Mouse (Mus musculus) hindbrain, embryonic 12.5 days (tissue): ENCODE measurements around the gene Parp16. TPM values are rescaled to one million over a fixed set of nuclear protein-coding genes. Genes with fewer than 3 reads are reported as not detected.

Experiments used
- ATAC-seq: fragments of 200-750 bp; cut with Nextera tagmentation; 2 replicates; pipeline ENCODE4 v1.8.0; 2017; ENCODE audit warnings: moderate TSS enrichment; ENCODE audit not compliant: low FRiP score
- H3K27ac ChIP-seq: fragments of 300-500 bp; sonication (generic); 2 replicates; pipeline ENCODE4 v1.5.1; 2016; ENCODE audit warnings: mild to moderate bottlenecking
- H3K27me3 ChIP-seq: fragments of 300-500 bp; sonication (generic); 2 replicates; pipeline ENCODE4 v1.6.1; 2016; ENCODE audit warnings: mild to moderate bottlenecking
- H3K36me3 ChIP-seq: fragments of 300-500 bp; sonication (generic); 2 replicates; pipeline ENCODE4 v1.6.1; 2016; ENCODE audit warnings: mild to moderate bottlenecking
- H3K4me1 ChIP-seq: fragments of 300-500 bp; sonication (generic); 2 replicates; pipeline ENCODE4 v1.6.1; 2016
- H3K4me2 ChIP-seq: fragments of 300-500 bp; sonication (generic); replicated peaks from 2 replicates; pipeline ENCODE4 v1.6.1; 2016; ENCODE audit warnings: mild to moderate bottlenecking
- H3K4me3 ChIP-seq: fragments of 300-500 bp; sonication (generic); 2 replicates; pipeline ENCODE4 v1.5.1; 2016; ENCODE audit warnings: mild to moderate bottlenecking
- H3K9ac ChIP-seq: fragments of 300-500 bp; sonication (generic); 2 replicates; pipeline ENCODE4 v1.6.1; 2016; ENCODE audit warnings: mild to moderate bottlenecking, moderate library complexity
- H3K9me3 ChIP-seq: fragments of 300-500 bp; sonication (generic); replicated peaks from 2 replicates; pipeline ENCODE4 v1.6.1; 2016; ENCODE audit warnings: mild to moderate bottlenecking
- WGBS: fragments of 180-500 bp; shearing (Covaris S2); methylation state at CpG from one replicate; pipeline ENCODE4 v1.1.7; 2016; 5-methylcytosine and 5-hydroxymethylcytosine counted together
- polyA plus RNA-seq: library from polyadenylated mRNA; unstranded; fragments of >200 nt; fragmentation: Nextera tagmentation; extraction: Ambion mirVana; gene quantifications from 2 replicates; pipeline ENCODE4 v1.2.1, GENCODE M21; 2016

Parp16 gene
- polyA plus RNA-seq, 1 experiment from 2014 or later = 5.8 TPM

DNA sequence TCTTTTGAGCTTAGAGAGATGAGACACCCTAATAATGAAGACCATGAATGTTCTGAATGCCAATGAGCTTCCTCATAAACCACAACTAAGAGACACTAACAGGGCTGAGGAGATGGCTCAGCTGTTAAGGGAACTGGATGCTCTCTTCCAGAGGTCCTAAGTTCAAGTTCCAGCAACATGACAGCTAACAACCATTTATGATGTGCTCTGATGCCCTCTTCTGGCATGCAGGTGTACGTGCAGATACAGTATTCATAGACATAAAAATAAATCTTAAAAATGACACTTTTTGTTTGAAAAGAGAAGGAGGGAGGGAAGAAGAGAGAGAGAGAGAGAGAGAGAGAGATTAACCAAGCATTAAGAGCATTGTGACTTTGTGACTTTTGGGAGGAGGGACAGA lies 30.3 kb upstream of the Parp16 start:
- Histone ChIP-seq H3K4me1 (peaks cover 81% of the 10 kb centered on the region), H3K4me3 (no peak overlapping the region), H3K27ac (no peak overlapping the region), H3K9ac (no peak overlapping the region), H3K9me3 (no peaks in the 10 kb centered on the region), H3K36me3 (peaks cover 3% of the 10 kb centered on the region; the same call in 1 of the 2 replicates), H3K4me2 (no peak overlapping the region), H3K27me3 (no peaks in the 10 kb centered on the region)
- WGBS = 21% methylated on average over 1 of the region's 1 CpGs
- no peak for ATAC-seq

DNA sequence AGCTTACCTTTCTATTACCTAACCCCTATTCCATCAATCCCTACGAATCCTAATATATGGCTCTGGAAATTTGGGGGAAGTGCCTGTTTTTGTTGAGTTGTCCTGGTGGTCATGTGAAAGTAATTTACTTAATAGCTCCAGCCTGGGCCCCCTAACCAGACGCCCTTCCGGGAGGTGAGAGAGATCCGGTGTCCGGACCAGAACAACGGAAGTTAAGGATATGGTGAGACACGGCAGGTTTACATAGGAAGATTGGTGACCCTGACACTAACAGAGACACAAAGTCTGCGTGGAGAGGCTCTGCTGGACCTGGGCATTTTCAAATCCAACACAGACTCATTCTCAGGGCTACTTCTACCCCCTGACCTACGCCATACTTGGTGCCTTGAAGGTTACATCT lies 28.8 kb upstream of the Parp16 start:
- 67% methylated on average over 9 of the region's 9 CpGs for WGBS
- no peak overlapping the region for H3K9ac ChIP-seq
- no peaks in the 10 kb centered on the region for H3K9me3 ChIP-seq
- peaks cover 66% of the 10 kb centered on the region for H3K4me1 ChIP-seq
- no peak overlapping the region for H3K4me3 ChIP-seq
- H3K36me3 ChIP-seq = peaks cover 3% of the 10 kb centered on the region; the same call in 1 of the 2 replicates
- no peak overlapping the region; the same call in 1 of the 2 replicates for H3K4me2 ChIP-seq
- ATAC-seq = no peak
- no peak overlapping the region for H3K27ac ChIP-seq
- H3K27me3 ChIP-seq = no peaks in the 10 kb centered on the region

DNA sequence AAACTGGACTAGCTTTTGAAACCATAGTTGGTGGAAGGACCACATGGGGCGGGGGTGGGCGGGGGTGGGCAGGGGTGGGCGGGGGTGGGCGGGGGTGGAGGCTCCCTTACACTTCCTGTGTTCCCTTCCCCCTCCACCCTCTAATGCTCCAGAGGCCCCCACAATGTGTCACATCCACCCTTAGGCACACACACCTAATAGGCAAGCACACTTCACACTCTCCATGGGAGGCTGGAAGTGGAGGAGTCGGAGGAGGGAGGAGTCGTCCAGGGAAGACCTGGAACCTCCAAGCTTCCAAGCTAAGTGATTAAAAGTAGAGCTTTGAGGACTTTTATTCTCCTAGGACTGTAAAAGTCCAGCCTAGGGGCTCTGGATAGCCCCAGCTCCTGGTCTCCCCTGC lies 26.6 kb upstream of the Parp16 start:
- WGBS = 63% methylated on average over 6 of the region's 6 CpGs
- ATAC-seq = no peak
- Histone ChIP-seq H3K27ac (peak overlapping the region; percentile 52), H3K9ac (no peak overlapping the region), H3K4me1 (peaks cover 47% of the 10 kb centered on the region), H3K9me3 (no peaks in the 10 kb centered on the region), H3K4me3 (no peak overlapping the region), H3K27me3 (no peaks in the 10 kb centered on the region), H3K4me2 (no peak overlapping the region), H3K36me3 (peaks cover 3% of the 10 kb centered on the region; the same call in 1 of the 2 replicates)

DNA sequence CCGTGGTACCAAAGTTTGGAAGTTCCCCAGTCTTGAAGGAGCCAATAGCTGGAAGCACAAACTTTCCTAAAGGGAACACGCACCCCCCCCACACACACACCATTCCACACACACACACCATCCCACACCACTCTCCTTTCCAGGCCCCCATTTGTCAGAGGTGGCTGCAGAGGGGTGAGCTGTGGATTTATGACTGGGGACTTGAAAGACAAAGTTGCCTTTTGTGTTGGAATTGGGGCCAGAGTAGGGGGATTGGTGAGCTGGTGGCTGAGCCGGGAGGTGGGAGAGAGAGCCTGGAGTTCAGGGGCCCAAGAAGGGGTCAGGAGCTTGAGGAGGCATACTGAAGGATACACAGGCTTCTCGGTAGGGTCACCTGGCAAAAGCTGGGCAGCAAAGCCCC lies 26.2 kb upstream of the Parp16 start:
- H3K4me1 ChIP-seq = peaks cover 43% of the 10 kb centered on the region
- H3K9me3 ChIP-seq = no peaks in the 10 kb centered on the region
- H3K4me3 ChIP-seq = no peak overlapping the region
- peaks cover 3% of the 10 kb centered on the region; the same call in 1 of the 2 replicates for H3K36me3 ChIP-seq
- no peak overlapping the region for H3K4me2 ChIP-seq
- H3K27me3 ChIP-seq = no peaks in the 10 kb centered on the region
- H3K27ac ChIP-seq = peak overlapping the region; percentile 52
- ATAC-seq = no peak
- H3K9ac ChIP-seq = no peak overlapping the region
- 43% methylated on average over 4 of the region's 4 CpGs for WGBS

GRCm38 (mm10) chr9:65172654-65173053 lies 22.5 kb upstream of the Parp16 start:
- no peak overlapping the region for H3K9ac ChIP-seq
- H3K4me1 ChIP-seq = peaks cover 49% of the 10 kb centered on the region
- no peaks in the 10 kb centered on the region for H3K9me3 ChIP-seq
- 59% methylated on average over 9 of the region's 9 CpGs for WGBS
- H3K27ac ChIP-seq = no peak overlapping the region
- 0 out of 2 replicates have a peak, but pooled peaks cover 1% of the 10 kb centered on the region for H3K36me3 ChIP-seq
- no peak overlapping the region for H3K4me3 ChIP-seq
- H3K4me2 ChIP-seq = no peak overlapping the region
- H3K27me3 ChIP-seq = no peaks in the 10 kb centered on the region
- no peak for ATAC-seq

GRCm38 (mm10) chr9:65175234-65175938 lies 19.8 kb upstream of the Parp16 start:
- peak overlapping the region; percentile 25 for H3K4me2 ChIP-seq
- ATAC-seq = peak; percentile 41

GRCm38 (mm10) chr9:65175939-65176871 lies 18.9 kb upstream of the Parp16 start:
- Histone ChIP-seq H3K27me3 (no peaks in the 10 kb centered on the region), H3K36me3 (0 out of 2 replicates have a peak, but pooled peaks cover 2% of the 10 kb centered on the region), H3K4me3 (no peak overlapping the region), H3K4me1 (peaks cover 64% of the 10 kb centered on the region), H3K27ac (peak overlapping the region; percentile 94), H3K9ac (peak overlapping the region; percentile 28), H3K4me2 (peak overlapping the region; percentile 25), H3K9me3 (no peaks in the 10 kb centered on the region)
- ATAC-seq = peak; percentile 73
- WGBS = 13% methylated on average over 9 of the region's 9 CpGs

More at GRCm38 (mm10) chr9:65175234-65175938, 19.8 kb upstream of the Parp16 start:
- Histone ChIP-seq H3K4me1 (peaks cover 56% of the 10 kb centered on the region), H3K27me3 (no peaks in the 10 kb centered on the region), H3K36me3 (0 out of 2 replicates have a peak, but pooled peaks cover 2% of the 10 kb centered on the region), H3K9me3 (no peaks in the 10 kb centered on the region), H3K9ac (peak overlapping the region; percentile 28), H3K27ac (peak overlapping the region; percentile 94), H3K4me3 (no peak overlapping the region)
- 9% methylated on average over 5 of the region's 5 CpGs for WGBS

- H3K36me3 ChIP-seq = peaks cover 12% of the 10 kb centered on the region
- H3K27ac ChIP-seq = peak overlapping the region; percentile 94
- H3K27me3 ChIP-seq = 0 out of 2 replicates have a peak, but pooled peaks cover 2% of the 10 kb centered on the region
- no peak overlapping the region; the same call in 1 of the 2 replicates for H3K9ac ChIP-seq
- WGBS = 49% methylated on average over 3 of the region's 3 CpGs
- H3K4me2 ChIP-seq = no peak overlapping the region
- H3K4me3 ChIP-seq = no peak overlapping the region
- no peak for ATAC-seq
- no peaks in the 10 kb centered on the region for H3K9me3 ChIP-seq
- peaks cover 77% of the 10 kb centered on the region for H3K4me1 ChIP-seq
Observed at GRCm38 (mm10) chr9:65177497-65177896, 17.7 kb upstream of the Parp16 start.

GRCm38 (mm10) chr9:65177912-65178311 lies 17.2 kb upstream of the Parp16 start:
- ATAC-seq = no peak
- Histone ChIP-seq H3K4me2 (peak overlapping the region; percentile 37; the same call in 1 of the 2 replicates), H3K4me3 (no peak overlapping the region), H3K27me3 (0 out of 2 replicates have a peak, but pooled peaks cover 2% of the 10 kb centered on the region), H3K9ac (peak overlapping the region; percentile 46), H3K9me3 (no peaks in the 10 kb centered on the region), H3K4me1 (peaks cover 81% of the 10 kb centered on the region), H3K36me3 (peaks cover 16% of the 10 kb centered on the region), H3K27ac (peak overlapping the region; percentile 94)
- 28% methylated on average over 10 of the region's 10 CpGs for WGBS

DNA sequence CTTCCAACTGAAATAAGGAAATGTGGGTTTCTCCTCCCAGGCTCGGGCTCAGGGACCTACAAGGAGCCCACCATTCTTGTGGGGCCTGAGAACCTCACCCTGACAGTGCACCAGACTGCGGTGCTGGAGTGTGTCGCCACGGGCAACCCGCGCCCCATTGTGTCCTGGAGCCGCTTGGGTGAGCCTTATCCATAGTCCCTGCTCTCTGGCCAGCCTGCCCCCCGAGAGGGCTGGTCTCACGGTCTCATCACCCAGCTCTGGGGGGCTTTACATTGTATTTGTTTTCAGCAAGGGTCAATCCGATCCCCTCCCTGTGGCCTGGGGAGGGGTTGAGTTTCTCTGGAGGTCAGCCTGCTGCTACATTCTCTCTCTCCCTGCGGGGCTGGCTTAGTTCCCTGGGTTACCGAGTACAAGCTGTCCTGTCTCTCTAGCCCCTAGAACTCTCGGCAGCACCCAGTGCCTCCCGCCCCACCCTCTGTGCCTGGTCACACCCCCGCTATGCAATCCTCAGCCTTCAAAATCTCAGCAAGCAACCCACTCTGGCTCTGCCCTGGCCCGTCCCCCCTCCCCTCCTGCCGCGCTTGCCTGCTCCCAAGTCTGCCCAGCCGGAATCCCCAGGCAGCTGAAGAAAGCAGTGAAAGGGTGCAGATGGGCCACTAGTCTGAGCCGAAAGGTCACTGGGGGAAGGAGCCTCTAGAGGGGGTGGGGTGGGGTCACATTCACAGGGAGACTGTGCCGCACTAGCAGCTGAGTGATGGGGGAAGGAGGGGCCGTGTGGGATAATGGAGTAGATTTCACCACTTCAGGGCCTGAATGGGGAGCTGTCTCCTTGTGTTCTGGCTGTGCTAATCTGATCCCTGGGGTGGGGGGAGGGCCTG lies 16.6 kb upstream of the Parp16 start:
- H3K4me1 ChIP-seq = peaks cover 82% of the 10 kb centered on the region
- peaks cover 23% of the 10 kb centered on the region for H3K36me3 ChIP-seq
- WGBS = 2% methylated on average over 22 of the region's 22 CpGs
- H3K4me3 ChIP-seq = no peak overlapping the region
- peak overlapping the region; percentile 46 for H3K9ac ChIP-seq
- 0 out of 2 replicates have a peak, but pooled peaks cover 2% of the 10 kb centered on the region for H3K27me3 ChIP-seq
- peak; percentile 66 for ATAC-seq
- H3K27ac ChIP-seq = peak overlapping the region; percentile 94
- H3K9me3 ChIP-seq = no peaks in the 10 kb centered on the region
- H3K4me2 ChIP-seq = peak overlapping the region; percentile 37

GRCm38 (mm10) chr9:65179817-65180624 lies 15.1 kb upstream of the Parp16 start:
- Histone ChIP-seq H3K4me1 (peaks cover 80% of the 10 kb centered on the region), H3K27me3 (0 out of 2 replicates have a peak, but pooled peaks cover 2% of the 10 kb centered on the region), H3K27ac (peak overlapping the region; percentile 94), H3K9ac (no peak overlapping the region), H3K4me2 (peak overlapping the region; percentile 15; the same call in 1 of the 2 replicates), H3K4me3 (no peak overlapping the region), H3K36me3 (peaks cover 35% of the 10 kb centered on the region), H3K9me3 (no peaks in the 10 kb centered on the region)
- ATAC-seq = no peak
- 25% methylated on average over 17 of the region's 17 CpGs for WGBS
